Mouse (Mus musculus): ENCODE results near the gene Nol4l. TPM values are rescaled to one million over a fixed set of nuclear protein-coding genes. Genes with fewer than 3 reads are reported as not detected.
"Not testable (repeated sequence)": the region's sequence is repeated elsewhere in the genome, so short reads cannot be mapped to it uniquely, and the experiment has no call there.

Nol4l gene
- total and polyA plus RNA-seq, 3 experiments: 13.9 to 39.2 (median 23.4) TPM

- TF ChIP-seq CTCF (IDR thresholded peaks at IDR 0.05; ENCODE audit: low read depth, low read length): no peak
- no peak for TF ChIP-seq POLR2AphosphoS5 (IDR thresholded peaks at IDR 0.05; ENCODE audit: insufficient replicate concordance, low read depth, low read length)
- no peak for TF ChIP-seq TAL1 (conservative IDR thresholded peaks at IDR 0.05; ENCODE audit: low read depth, low read length)
- no peak for TF ChIP-seq GATA2 (IDR thresholded peaks at IDR 0.05; ENCODE audit: borderline replicate concordance, low read depth, low read length)
- no peak for TF ChIP-seq GATA1 (IDR thresholded peaks at IDR 0.05; ENCODE audit: borderline replicate concordance, low read length)
- ATAC-seq (ENCODE audit: extremely low read depth, insufficient number of reproducible peaks, low FRiP score, poor library complexity, severe bottlenecking): no peak
- no peaks in the 10 kb centered on the region for H3K9me3 ChIP-seq (replicated peaks)
- peaks cover 32% of the 10 kb centered on the region for H3K4me1 ChIP-seq (ENCODE audit: insufficient read depth, low read depth, low read length)
- H3K36me3 ChIP-seq (replicated peaks): peaks cover 18% of the 10 kb centered on the region
- H3K27me3 ChIP-seq (ENCODE audit: insufficient read depth, low read length): peaks cover 30% of the 10 kb centered on the region
- DNase-seq (ENCODE audit: low spot score): no peak
- no peak overlapping the region for H3K4me3 ChIP-seq (ENCODE audit: low read depth, low read length)
Observed at GRCm38 (mm10) chr2:153499154-153499553, 30.6 kb downstream of the Nol4l start.

GRCm38 (mm10) chr2:153496898-153497297, 32.9 kb downstream of the Nol4l start:
- ATAC-seq (ENCODE audit: extremely low read depth, insufficient number of reproducible peaks, low FRiP score, poor library complexity, severe bottlenecking): no peak
- Histone ChIP-seq H3K9me3 (replicated peaks) (no peaks in the 10 kb centered on the region), H3K4me3 (ENCODE audit: low read depth, low read length) (no peak overlapping the region), H3K27me3 (ENCODE audit: insufficient read depth, low read length) (peaks cover 48% of the 10 kb centered on the region), H3K36me3 (replicated peaks) (peaks cover 10% of the 10 kb centered on the region), H3K4me1 (ENCODE audit: insufficient read depth, low read depth, low read length) (peaks cover 50% of the 10 kb centered on the region)
- DNase-seq (ENCODE audit: low spot score): no peak
- TF ChIP-seq GATA2 (IDR thresholded peaks at IDR 0.05; ENCODE audit: borderline replicate concordance, low read depth, low read length) (no peak), CTCF (IDR thresholded peaks at IDR 0.05; ENCODE audit: low read depth, low read length) (no peak), POLR2AphosphoS5 (IDR thresholded peaks at IDR 0.05; ENCODE audit: insufficient replicate concordance, low read depth, low read length) (no peak), TAL1 (conservative IDR thresholded peaks at IDR 0.05; ENCODE audit: low read depth, low read length) (no peak)

GRCm38 (mm10) chr2:153496301-153496700, 33.5 kb downstream of the Nol4l start:
- Histone ChIP-seq H3K36me3 (replicated peaks) (peaks cover 8% of the 10 kb centered on the region), H3K9me3 (replicated peaks) (no peaks in the 10 kb centered on the region), H3K4me1 (ENCODE audit: insufficient read depth, low read depth, low read length) (peaks cover 56% of the 10 kb centered on the region), H3K27me3 (ENCODE audit: insufficient read depth, low read length) (peaks cover 51% of the 10 kb centered on the region), H3K4me3 (ENCODE audit: low read depth, low read length) (no peak overlapping the region)
- DNase-seq (ENCODE audit: low spot score): no peak
- TF ChIP-seq CTCF (IDR thresholded peaks at IDR 0.05; ENCODE audit: low read depth, low read length) (no peak), GATA1 (IDR thresholded peaks at IDR 0.05; ENCODE audit: borderline replicate concordance, low read length) (no peak), POLR2AphosphoS5 (IDR thresholded peaks at IDR 0.05; ENCODE audit: insufficient replicate concordance, low read depth, low read length) (no peak), GATA2 (IDR thresholded peaks at IDR 0.05; ENCODE audit: borderline replicate concordance, low read depth, low read length) (no peak), TAL1 (conservative IDR thresholded peaks at IDR 0.05; ENCODE audit: low read depth, low read length) (no peak)
- no peak for ATAC-seq (ENCODE audit: extremely low read depth, insufficient number of reproducible peaks, low FRiP score, poor library complexity, severe bottlenecking)

- peaks cover 61% of the 10 kb centered on the region for H3K4me1 ChIP-seq (ENCODE audit: insufficient read depth, low read depth, low read length)
- peak; percentile 38 for DNase-seq (ENCODE audit: low spot score)
- TF ChIP-seq GATA1 (IDR thresholded peaks at IDR 0.05; ENCODE audit: borderline replicate concordance, low read length) (no peak), TAL1 (conservative IDR thresholded peaks at IDR 0.05; ENCODE audit: low read depth, low read length) (no peak), POLR2AphosphoS5 (IDR thresholded peaks at IDR 0.05; ENCODE audit: insufficient replicate concordance, low read depth, low read length) (no peak), CTCF (IDR thresholded peaks at IDR 0.05; ENCODE audit: low read depth, low read length) (no peak), GATA2 (IDR thresholded peaks at IDR 0.05; ENCODE audit: borderline replicate concordance, low read depth, low read length) (no peak)
- H3K9me3 ChIP-seq (replicated peaks): no peaks in the 10 kb centered on the region
- H3K4me3 ChIP-seq (ENCODE audit: low read depth, low read length): no peak overlapping the region
- H3K36me3 ChIP-seq (replicated peaks): peaks cover 8% of the 10 kb centered on the region
- peak; percentile 46 for ATAC-seq (ENCODE audit: extremely low read depth, insufficient number of reproducible peaks, low FRiP score, poor library complexity, severe bottlenecking)
- peaks cover 51% of the 10 kb centered on the region for H3K27me3 ChIP-seq (ENCODE audit: insufficient read depth, low read length)
Observed at GRCm38 (mm10) chr2:153495818-153496217, 34.0 kb downstream of the Nol4l start.

GRCm38 (mm10) chr2:153495391-153495790, 34.4 kb downstream of the Nol4l start:
- Histone ChIP-seq H3K4me1 (ENCODE audit: insufficient read depth, low read depth, low read length) (peaks cover 62% of the 10 kb centered on the region), H3K27me3 (ENCODE audit: insufficient read depth, low read length) (peaks cover 51% of the 10 kb centered on the region)
- not testable (repeated sequence) for H3K4me3 ChIP-seq (ENCODE audit: low read depth, low read length); ATAC-seq (ENCODE audit: extremely low read depth, insufficient number of reproducible peaks, low FRiP score, poor library complexity, severe bottlenecking); H3K9me3 ChIP-seq (replicated peaks); DNase-seq (ENCODE audit: low spot score); H3K36me3 ChIP-seq (replicated peaks)

- H3K27me3 ChIP-seq (ENCODE audit: insufficient read depth, low read length): peaks cover 53% of the 10 kb centered on the region
- H3K4me3 ChIP-seq (ENCODE audit: low read depth, low read length): peak overlapping the region; percentile 36; the same call in 1 of the 2 replicates
- DNase-seq (ENCODE audit: low spot score) (peak; percentile 51), ATAC-seq (ENCODE audit: extremely low read depth, insufficient number of reproducible peaks, low FRiP score, poor library complexity, severe bottlenecking) (peak; percentile 18)
- H3K36me3 ChIP-seq (replicated peaks): peaks cover 8% of the 10 kb centered on the region
- peaks cover 62% of the 10 kb centered on the region for H3K4me1 ChIP-seq (ENCODE audit: insufficient read depth, low read depth, low read length)
- TF ChIP-seq TAL1 (conservative IDR thresholded peaks at IDR 0.05; ENCODE audit: low read depth, low read length) (no peak), CTCF (IDR thresholded peaks at IDR 0.05; ENCODE audit: low read depth, low read length) (no peak), GATA2 (IDR thresholded peaks at IDR 0.05; ENCODE audit: borderline replicate concordance, low read depth, low read length) (no peak), GATA1 (IDR thresholded peaks at IDR 0.05; ENCODE audit: borderline replicate concordance, low read length) (no peak), POLR2AphosphoS5 (IDR thresholded peaks at IDR 0.05; ENCODE audit: insufficient replicate concordance, low read depth, low read length) (no peak)
- no peaks in the 10 kb centered on the region for H3K9me3 ChIP-seq (replicated peaks)
Observed at GRCm38 (mm10) chr2:153494293-153494811, 35.4 kb downstream of the Nol4l start.

All from G1E (cell line).